Mouse (Mus musculus) small intestine, adult 2 months (tissue): Measurements from ENCODE around the gene Sh3kbp1. TPM values are rescaled to one million over a fixed set of nuclear protein-coding genes. Genes with fewer than 3 reads are reported as not detected.

Source experiments
- H3K27ac ChIP-seq: fragments of 200-500 bp; 2 replicates; pipeline ENCODE4 v1.5.1; 2012; ENCODE audit warnings: low read depth, low read length, control low read depth, inconsistent platforms; ENCODE audit not compliant: insufficient read depth
- H3K27me3 ChIP-seq: fragments of 200-500 bp; 2 replicates; pipeline ENCODE4 v1.6.1; 2012; ENCODE audit warnings: mild to moderate bottlenecking, moderate library complexity, low read length, inconsistent platforms; ENCODE audit not compliant: control insufficient read depth, insufficient read depth
- H3K36me3 ChIP-seq: fragments of 200-500 bp; 2 replicates; pipeline ENCODE4 v1.6.1; 2012; ENCODE audit warnings: mild to moderate bottlenecking, low read length, control low read depth, inconsistent platforms; ENCODE audit not compliant: control insufficient read depth, insufficient read depth
- H3K4me1 ChIP-seq: fragments of 200-500 bp; 2 replicates; pipeline ENCODE4 v1.6.1; 2012; ENCODE audit warnings: low read length, inconsistent platforms, mixed read lengths; ENCODE audit not compliant: control insufficient read depth, insufficient read depth, insufficient read length
- H3K4me3 ChIP-seq: fragments of 200-500 bp; 2 replicates; pipeline ENCODE4 v1.5.1; 2012; ENCODE audit warnings: low read depth, mild to moderate bottlenecking, control low read depth, inconsistent platforms, low read length, moderate library complexity
- CTCF ChIP-seq: fragments of 200-500 bp; IDR thresholded peaks from 2 replicates; pipeline ENCODE4 v1.5.1; 2012; ENCODE audit warnings: low read depth, mild to moderate bottlenecking, control low read depth, inconsistent platforms, low read length, moderate library complexity, mixed read lengths; ENCODE audit not compliant: insufficient replicate concordance, insufficient read length; ENCODE audit errors: extremely low read depth
- POLR2A ChIP-seq: fragments of 200-500 bp; IDR thresholded peaks from 2 replicates; pipeline ENCODE4 v1.6.1; 2012; ENCODE audit warnings: low read depth, mild to moderate bottlenecking, control low read depth, inconsistent platforms, low read length, moderate library complexity
- WGBS: fragments of 180-500 bp; shearing (Covaris S2); methylation state at CpG from one replicate; pipeline ENCODE4 v1.1.7; 2018; 5-methylcytosine and 5-hydroxymethylcytosine counted together
- polyA plus RNA-seq: library from polyadenylated mRNA; depleted of rRNA; stranded (reverse); fragments of >200 nt; gene quantifications from 2 replicates; pipeline ENCODE4 v1.2.3, GENCODE M21; 2012

Sh3kbp1 gene
- polyA plus RNA-seq, 1 experiment, result 4.4 TPM

DNA sequence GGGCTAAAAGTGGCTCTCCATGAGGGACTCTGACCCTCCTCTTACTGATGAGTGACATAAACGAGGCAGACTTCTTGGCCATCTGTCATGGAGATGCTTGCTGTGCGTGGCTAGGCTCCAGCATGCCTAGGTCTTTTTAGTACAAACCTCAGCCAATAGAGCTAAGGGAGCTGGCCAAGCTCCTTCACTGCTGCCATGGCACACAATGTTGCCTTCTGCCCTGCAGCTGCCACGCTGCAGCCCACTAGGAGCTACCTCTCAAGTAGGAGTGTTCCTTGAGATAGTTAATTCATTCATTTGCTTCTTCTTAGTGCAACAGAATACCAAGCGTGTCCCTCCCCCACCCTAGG is 327.3 kb downstream of the Sh3kbp1 start:
- Histone ChIP-seq H3K27me3 (no peaks in the 10 kb centered on the region), H3K4me3 (no peak overlapping the region), H3K27ac (no peak overlapping the region), H3K36me3 (no peaks in the 10 kb centered on the region), H3K4me1 (no peaks in the 10 kb centered on the region)
- TF ChIP-seq CTCF (no peak), POLR2A (no peak)
- WGBS, result 77% methylated on average over 4 of the region's 4 CpGs

DNA sequence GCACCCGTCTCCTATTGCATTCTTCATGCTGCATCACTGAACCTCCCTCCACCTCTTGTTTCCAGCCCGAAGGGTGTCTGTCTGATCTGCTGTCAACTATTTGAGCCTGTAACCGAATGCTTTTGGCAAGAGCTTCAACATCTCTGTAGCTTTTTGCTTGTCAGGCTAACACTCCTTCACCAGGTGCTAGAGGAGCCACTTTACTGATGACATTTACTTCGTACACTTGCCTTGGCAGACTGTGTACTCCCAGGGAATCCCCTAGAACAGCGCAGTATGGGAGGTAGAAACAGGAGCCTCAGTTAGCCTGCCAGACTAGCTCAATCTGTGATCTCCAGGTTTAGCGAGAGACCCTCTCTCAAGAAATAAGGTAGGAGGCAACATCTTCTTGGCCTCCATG is 328.4 kb downstream of the Sh3kbp1 start:
- Histone ChIP-seq H3K27ac (no peak overlapping the region), H3K4me1 (no peaks in the 10 kb centered on the region), H3K36me3 (no peaks in the 10 kb centered on the region), H3K4me3 (no peak overlapping the region), H3K27me3 (no peaks in the 10 kb centered on the region)
- TF ChIP-seq CTCF (no peak), POLR2A (no peak)
- WGBS, result 91% methylated on average over 6 of the region's 6 CpGs

DNA sequence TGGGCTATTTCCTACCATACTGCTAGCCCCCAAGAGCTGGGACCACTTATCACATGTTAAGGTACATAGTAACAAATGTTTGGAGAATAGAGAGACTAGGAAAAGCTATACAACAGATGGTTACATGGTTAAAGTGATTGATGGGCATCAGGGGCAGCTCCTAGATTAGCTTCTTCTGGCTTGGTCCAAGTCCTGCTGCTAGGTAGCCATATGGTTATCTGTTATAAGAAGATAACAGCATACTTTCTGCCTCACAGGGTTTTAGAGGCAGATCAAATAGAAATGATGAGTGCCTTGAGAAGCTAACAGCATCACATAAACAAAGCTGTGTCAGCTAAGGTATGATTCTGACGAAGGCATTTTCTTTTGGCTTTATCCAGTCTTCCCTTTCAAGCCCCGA is 334.3 kb downstream of the Sh3kbp1 start:
- H3K27me3 ChIP-seq, result no peaks in the 10 kb centered on the region
- H3K27ac ChIP-seq, result no peak overlapping the region
- WGBS, result 88% methylated on average over 2 of the region's 2 CpGs
- no peak overlapping the region for H3K4me3 ChIP-seq
- TF ChIP-seq POLR2A (no peak), CTCF (no peak)
- H3K36me3 ChIP-seq, result no peaks in the 10 kb centered on the region
- H3K4me1 ChIP-seq, result no peaks in the 10 kb centered on the region

DNA sequence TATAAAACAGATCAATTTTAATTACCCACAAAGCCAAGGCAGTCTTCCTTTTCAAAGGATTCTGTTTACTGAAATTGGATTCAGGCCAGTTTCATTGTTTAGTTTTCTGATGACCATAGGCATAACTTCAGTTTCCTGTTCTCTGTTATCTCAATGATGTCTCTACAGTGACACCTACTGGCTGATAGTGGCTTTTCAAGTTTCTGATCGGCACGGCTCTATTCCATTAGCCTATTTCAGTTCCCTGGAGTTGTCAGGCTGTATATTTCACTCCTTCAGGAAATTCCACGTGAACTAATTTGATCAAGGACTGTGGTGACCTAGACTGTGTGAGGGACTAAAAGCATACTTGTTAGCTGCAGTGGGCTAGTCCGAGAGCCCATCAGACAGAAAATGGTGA is 336.2 kb downstream of the Sh3kbp1 start:
- no peak for TF ChIP-seq POLR2A
- no peak for TF ChIP-seq CTCF
- Histone ChIP-seq H3K36me3 (no peaks in the 10 kb centered on the region), H3K27me3 (no peaks in the 10 kb centered on the region), H3K4me3 (no peak overlapping the region), H3K4me1 (no peaks in the 10 kb centered on the region), H3K27ac (no peak overlapping the region)
- 29% methylated on average over 4 of the region's 4 CpGs for WGBS

DNA sequence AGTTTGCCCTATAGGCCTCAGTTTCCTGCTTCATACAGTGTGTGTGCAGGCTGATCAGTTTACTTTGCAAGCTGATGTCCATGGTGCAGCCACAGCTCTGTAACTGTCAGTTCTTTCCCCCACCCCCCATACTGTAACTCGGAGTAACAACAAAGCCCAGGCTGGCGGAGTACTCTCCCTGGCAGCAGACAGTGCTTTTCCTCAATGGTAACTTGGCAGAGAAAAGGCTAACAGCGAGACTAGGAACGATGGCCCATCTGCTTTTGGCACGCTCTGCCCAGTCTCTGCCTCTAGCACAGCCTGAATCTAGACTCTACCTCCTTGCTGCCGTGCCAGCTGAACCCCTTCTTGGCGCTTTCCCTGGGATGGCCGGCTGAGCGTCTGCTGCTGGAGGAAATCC is 336.9 kb downstream of the Sh3kbp1 start:
- WGBS, result 82% methylated on average over 9 of the region's 9 CpGs
- Histone ChIP-seq H3K4me1 (no peaks in the 10 kb centered on the region), H3K36me3 (no peaks in the 10 kb centered on the region), H3K27ac (no peak overlapping the region), H3K4me3 (no peak overlapping the region), H3K27me3 (no peaks in the 10 kb centered on the region)
- TF ChIP-seq CTCF (no peak), POLR2A (no peak)

DNA sequence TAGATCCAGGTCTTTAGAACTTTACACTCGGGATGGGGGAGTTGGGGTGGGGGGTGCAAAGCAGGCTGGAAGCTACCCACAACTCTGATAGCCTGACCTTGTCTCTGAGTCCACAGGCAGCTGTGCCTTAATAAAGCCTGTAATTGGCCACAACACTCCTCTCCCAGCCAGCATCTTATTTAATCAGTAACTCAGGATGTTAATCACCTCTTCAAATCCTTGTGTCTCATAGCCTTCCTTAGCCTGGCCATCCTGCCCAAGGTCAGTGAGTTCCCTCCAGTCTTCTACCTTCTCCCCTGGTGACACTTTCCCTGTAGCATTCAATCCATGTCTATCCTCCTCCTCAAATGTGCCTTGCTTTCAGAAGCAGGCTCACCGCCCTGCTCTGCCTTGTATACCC is 342.0 kb downstream of the Sh3kbp1 start:
- no peaks in the 10 kb centered on the region for H3K36me3 ChIP-seq
- no peak overlapping the region for H3K27ac ChIP-seq
- TF ChIP-seq CTCF (no peak), POLR2A (no peak)
- H3K4me3 ChIP-seq, result no peak overlapping the region
- H3K27me3 ChIP-seq, result no peaks in the 10 kb centered on the region
- 0 out of 2 replicates have a peak, but pooled peaks cover 2% of the 10 kb centered on the region for H3K4me1 ChIP-seq
- 80% methylated on average over 2 of the region's 2 CpGs for WGBS

DNA sequence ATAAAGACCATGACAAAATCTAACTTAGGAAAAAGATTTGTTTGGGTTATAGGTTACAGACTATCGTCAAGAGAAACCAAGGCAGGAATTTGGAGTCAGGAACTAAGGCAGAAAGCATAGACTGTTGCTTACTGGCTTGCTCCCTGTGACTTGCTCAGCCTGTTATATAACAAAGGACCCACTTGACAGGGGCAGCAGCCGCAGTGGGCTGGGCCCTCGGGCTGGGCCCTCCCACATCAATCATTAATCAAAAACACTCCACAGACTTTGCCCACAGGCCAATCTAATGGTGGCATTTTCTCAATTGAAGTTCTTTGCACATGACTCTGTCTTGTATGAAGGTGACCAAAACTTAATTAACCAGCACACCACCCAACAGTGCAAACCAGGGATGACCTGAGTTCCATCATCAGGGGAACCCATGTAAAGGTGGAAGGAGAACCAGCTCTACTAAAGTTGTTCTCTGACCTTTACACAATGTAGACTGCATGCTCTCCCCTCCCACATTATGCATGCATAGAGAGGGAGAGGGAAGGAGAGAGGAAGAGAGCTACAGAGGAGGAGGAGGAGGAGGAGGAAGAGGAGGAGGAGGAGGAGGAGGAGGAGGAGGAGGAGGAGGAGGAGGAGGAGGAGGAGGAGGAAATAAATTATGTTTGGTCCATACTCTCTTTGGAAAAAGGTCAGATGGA is 344.2 kb downstream of the Sh3kbp1 start:
- no peaks in the 10 kb centered on the region for H3K27me3 ChIP-seq
- H3K36me3 ChIP-seq, result no peaks in the 10 kb centered on the region
- 37% methylated on average over 3 of the region's 3 CpGs for WGBS
- no peak overlapping the region for H3K4me3 ChIP-seq
- H3K4me1 ChIP-seq, result 0 out of 2 replicates have a peak, but pooled peaks cover 2% of the 10 kb centered on the region
- TF ChIP-seq CTCF (no peak), POLR2A (no peak)
- no peak overlapping the region for H3K27ac ChIP-seq

DNA sequence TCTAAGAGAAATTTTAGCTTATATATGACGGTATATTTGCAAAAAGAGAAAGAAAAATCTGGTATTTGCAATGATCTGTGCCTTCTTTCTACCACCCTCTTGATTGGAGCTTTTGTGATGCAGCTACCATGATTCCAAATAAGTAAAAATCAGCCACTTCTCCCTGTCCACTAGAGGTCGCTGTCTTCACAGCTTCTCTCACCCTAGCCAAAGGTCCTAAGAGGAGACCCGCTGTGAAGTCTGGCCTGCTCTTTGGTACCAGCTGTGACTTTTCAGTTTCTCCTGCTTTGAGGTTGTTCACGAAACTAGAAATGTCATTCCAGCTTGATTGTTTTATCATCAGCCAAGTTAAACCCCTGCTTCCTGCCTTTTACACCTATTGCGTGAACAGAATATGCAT is 346.7 kb downstream of the Sh3kbp1 start:
- H3K27me3 ChIP-seq, result no peaks in the 10 kb centered on the region
- 32% methylated on average over 5 of the region's 5 CpGs for WGBS
- H3K27ac ChIP-seq, result no peak overlapping the region
- H3K4me1 ChIP-seq, result 0 out of 2 replicates have a peak, but pooled peaks cover 2% of the 10 kb centered on the region
- no peak overlapping the region for H3K4me3 ChIP-seq
- H3K36me3 ChIP-seq, result no peaks in the 10 kb centered on the region
- TF ChIP-seq POLR2A (no peak), CTCF (peak; percentile 47; the same call in 1 of the 2 replicates)
